Mouse (Mus musculus) urinary bladder, adult 18-20 months (tissue): ENCODE measurements around the gene Krt20.

Experiments
- DNase-seq, 2 experiments: peaks; one replicate each; pipeline ENCODE4 v3.0.0; 2022; ENCODE audit warnings: low spot score in 2 of 2, mixed read lengths in 2 of 2

The Krt20 gene

DNA sequence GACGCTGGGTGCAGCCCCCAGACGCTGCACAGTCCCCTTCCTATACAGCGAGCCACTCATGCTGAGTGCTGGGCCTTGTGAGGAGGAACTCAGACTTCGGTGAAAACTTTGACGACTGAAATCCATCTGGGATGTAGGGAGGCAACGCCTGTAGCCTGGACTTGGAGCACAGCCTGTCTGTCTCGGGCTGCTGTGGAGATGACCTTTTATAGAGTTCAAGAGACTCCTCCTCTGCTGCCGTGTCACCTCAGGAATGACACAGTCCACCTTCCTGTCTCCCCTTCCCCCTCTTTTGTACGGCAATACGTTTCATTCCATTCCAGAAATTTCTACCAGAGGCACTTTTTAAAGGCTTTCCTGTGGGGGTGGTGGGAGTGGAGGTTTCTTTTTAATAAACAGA, at the start of gene Krt20:
Gene Krt20 (minus strand): TSS at position 179 of the 400 bp plus-strand sequence.
- no peak for DNase-seq

DNA sequence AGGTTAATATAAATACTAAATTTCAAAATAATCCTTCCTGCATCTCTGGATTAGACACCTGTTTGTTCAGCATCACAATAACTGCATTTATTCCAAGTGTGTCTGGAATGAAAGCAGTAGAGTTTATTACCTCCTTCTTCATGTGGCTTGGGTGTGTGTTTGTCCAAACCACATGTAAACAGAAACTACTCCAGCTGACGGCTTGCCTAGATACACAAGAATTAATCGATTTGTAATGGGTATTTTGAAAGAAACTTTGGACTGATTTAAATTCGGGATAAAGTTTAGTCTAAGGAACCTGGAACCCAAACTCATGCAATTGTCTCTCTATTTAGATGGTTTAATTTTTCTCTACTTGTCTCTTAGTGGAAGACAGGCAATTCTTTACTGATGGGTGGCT, 37.0 kb upstream of the Krt20 start:
- DNase-seq = no peak

DNA sequence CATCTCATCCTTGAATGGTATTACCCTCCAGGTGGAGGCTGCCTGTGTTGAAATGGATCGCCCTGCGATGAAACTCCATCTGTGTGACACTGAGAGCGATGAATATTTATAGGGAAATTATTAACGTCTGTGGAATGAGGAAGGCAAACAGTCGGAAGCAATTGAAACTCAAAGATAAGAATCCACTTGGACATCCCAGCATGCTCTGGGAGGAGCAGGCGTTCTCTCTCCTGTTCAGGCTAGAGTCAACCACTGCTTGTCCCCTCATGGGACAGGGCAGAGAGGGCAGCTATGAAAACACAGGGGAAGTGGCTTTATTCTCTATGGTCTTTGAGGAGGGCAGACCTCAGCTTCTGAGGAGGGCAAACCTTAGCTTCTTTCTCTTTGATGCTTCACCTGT, 35.5 kb upstream of the Krt20 start:
- DNase-seq = no peak

DNA sequence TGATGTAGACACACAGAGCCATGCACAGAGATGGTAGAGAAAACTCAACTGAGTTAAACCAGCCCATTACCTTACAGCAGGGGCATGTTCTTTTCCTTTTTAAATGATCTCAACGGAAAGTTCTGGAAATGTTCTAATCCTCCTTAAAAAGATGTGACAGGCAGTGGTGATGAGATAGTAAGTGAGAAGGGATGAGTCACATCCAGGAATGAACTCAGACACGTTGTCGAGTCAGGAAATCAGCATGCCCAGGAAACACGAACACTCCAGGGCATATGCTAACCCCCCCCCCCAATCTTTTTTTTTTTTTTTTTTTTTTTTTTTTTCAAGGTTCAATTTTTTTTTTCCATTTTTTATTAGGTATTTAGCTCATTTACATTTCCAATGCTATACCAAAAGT, 34.5 kb upstream of the Krt20 start:
- no peak for DNase-seq

DNA sequence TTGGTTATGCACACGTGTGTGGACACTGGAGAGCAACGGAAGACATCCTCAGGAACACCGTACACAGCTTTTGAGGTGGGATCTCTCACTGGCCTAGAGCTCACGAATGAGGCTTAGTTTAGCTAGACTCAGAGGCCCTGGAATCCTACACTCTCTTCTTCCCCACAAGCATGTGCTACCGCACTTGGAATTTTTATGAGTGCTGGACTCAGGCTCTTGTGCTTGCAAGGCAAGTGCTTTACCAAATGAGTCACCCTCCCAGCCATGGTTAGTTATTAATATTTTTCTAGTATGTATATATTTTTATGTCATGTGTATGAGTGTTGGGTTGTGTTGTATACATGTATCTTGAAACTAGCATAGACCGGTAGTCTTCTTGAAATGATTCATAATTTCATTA, 34.0 kb upstream of the Krt20 start:
- DNase-seq = no peak

DNA sequence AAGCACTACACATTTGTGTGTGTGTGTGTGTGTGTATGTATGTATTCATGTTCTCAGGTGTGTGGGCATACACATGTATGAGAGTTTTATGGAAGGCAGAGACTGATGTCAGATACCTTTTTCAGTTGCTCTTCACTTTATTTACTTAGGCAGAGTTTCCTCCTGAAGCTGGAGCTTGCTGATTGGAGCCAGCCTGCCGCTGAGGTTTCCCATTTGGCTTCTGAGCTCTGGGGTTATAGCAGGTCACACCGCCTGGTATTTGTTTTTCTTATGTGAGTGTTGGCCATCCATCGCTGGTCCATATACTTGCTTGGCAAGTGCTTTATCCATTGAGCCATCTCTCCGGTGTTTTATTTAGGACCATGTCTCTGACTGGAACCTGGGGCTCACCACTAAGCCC, 31.3 kb upstream of the Krt20 start:
- DNase-seq = no peak

DNA sequence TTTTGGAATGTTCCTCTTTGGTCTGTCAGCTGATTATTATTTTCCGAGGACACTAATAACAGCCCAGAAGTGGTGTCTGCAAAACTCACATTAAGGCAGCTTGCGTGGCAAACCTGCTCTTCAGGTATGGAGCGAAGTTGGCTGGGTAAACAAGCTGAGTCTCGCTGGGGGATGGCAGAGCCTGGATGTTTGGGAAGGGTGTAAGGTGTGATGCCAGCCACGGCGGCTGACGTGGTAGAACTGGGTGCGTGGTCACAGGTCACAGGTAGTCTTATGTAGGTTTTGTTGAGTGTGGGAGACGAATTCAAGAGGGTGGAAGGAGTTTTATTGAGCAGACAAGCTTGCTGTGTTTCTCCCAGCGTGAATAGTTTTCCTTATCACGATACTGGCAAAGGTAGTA, 30.6 kb upstream of the Krt20 start:
- peak in 1 of 2 experiments; percentile 74 for DNase-seq

DNA sequence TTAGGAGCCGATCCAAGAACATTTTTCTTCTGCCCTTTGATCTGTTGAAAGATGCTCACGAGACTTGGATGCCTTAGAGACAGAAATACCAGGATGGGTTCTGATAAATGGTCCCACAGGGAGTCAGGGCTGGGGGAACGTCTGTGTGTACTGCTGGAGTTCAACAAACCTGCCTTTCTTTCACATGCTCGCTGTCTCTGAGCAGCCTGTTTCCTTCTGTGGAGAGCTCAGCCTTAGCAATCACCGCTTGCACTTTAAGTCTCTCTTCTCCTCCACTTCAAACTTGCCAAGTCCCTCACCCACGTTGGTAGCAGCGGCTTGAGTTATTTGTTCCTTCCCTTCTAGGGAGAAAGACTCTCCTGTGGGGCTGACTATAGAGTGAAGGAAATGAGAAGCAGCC, 28.4 kb upstream of the Krt20 start:
- DNase-seq = no peak

DNA sequence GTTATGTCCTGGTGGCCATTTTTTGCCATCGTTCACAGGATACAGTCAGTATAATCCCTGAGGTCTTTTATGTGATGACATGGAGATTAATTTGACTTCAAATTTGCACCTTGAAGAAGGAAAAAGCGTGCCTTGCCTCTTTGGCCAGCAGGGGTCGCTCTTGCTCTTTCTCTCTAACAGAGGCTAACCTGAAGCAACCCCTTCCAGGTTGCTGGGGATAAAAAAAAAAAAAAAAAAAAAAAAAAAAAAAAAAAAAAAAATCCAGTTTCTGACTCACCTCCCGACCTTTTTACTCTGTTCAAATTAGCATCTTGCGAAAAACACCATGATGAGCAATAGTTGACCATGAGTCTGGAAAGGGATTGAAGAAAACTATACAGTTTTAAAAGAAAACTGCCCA, 26.9 kb upstream of the Krt20 start:
- peak; percentile 58 to 72 for DNase-seq

DNA sequence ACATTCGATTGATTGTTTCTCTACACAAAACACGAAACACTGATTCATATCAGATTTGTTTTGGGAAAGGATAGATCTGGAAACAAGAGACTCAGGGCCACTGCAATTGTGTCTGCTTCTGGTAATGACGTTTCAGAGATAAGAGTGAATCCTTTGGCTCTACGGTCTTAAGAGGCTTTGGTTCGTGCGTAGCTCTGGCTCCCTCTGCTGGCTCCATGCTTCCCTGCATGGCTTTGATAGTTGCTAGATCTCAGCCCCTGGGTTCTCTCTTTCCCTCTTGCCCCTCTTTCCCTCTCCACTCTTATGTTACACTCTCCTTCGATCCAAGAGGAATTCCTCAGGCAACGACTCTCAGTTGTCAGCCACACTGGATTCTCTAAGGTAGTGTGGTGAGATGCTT, 25.2 kb upstream of the Krt20 start:
- DNase-seq = peak; percentile 39 to 57

DNA sequence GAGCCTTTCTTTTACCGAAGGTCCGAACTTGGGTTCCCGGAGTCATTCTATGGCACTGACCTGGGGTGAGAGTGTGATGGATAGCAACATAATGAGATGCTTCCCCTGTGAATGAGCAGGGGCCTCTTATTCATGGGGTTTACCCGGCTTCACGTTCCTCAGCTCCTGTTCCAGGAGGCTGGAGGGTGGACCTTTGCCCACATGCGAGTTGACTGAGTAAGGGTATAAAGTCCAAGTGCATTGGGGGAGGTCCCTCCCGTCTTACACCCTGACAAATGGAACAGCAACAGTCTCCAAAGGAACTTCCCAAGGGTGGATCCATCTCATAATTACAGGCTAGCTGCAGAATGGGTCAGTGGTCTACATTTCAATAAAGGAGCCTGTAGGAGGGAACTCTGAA, 23.8 kb upstream of the Krt20 start:
- DNase-seq = no peak

DNA sequence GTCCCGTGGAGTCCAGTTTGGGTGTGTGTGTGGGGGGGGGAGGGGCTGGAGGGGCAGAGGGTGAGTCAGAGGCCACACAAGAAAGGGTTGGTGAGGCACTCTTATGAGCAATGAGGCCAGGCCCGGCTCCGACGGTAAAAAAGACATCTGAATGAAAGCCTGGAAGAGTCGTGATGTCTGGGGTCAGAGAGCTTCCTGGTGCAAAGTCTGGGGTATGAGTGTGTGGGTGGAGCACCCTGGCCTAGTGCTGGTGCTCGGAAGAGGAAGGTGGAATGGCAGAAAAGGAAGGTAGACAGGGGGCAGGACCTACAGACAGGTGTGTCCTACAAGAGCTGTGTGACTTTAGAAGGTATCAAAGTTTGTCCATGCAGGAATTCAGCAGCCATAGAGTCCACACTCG, 20.9 kb upstream of the Krt20 start:
- DNase-seq = no peak

DNA sequence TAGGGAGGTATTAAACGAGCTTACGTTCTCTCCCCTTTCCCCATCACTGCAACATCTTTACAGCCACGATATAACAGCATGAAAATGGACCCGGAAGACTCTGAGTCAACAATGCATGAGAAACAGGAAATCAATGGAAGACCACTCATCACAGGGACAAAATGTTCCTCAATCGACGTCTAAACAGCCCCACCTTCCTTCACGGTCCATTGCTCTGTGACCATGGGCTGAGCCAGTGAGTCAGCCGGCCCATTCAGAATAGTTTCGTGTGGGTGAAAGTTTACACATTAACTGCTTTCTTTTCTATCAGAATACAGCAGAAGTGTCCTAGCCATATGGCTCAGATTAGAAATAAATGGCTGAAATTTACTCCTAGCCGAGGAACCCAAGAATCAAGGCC, 16.8 kb upstream of the Krt20 start:
- no peak for DNase-seq

DNA sequence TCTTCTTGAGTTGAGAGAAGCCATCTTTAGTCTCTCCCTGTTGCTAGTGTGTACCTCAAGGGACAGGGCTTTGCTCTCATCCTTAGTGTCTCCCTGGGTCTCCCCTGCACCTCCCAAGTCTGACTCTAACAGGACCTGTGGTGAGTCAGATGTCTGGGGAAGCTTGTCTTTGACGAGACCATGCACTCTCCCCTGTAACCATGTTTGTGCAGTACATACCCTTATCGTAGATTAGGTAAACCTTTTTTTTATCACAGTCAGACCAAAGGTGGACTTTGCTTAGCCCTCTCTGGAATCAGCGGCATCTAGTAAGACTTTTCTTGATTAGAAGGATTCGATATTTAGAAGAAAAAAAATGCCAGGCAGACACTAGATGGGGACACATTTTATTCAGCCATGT, 16.1 kb upstream of the Krt20 start:
- DNase-seq = peak in 1 of 2 experiments; percentile 45

DNA sequence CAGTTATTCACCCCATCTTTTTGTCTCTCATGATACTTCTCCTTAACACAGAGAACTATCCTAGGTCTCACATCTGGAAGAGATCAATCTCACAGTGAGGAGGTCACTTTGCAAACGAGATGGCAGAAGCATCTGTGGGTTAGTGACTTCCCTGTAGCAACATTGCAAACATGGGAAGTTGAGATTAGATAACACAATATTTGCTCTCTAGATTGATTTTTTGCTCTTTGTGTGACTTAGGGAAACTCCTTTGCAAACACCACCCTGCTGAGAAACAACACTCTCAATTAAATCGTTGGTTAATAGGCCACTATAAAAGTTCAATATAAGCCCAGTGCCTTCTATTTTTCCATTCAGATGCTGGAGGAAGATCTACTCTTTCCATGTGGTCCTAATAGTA, 10.8 kb upstream of the Krt20 start:
- DNase-seq = no peak

DNA sequence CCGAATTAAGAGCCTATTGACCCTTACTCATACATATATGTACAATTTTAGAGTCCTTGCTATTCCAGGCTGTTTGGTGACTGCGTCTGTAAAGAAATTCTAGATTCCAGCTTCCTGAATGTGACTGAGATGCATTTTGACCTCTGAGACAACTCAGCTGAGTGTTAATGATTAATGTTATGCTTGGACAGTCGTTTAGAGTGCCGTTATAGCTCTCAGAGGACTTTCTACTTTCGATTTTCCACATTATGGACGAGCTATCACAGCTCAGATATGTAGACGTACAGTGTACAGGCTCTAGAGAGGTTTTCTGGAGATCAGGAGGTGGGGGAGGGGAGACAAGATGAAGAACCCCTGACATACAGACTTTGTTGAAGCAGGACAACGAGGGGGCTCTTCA, 3.3 kb upstream of the Krt20 start:
- DNase-seq = no peak

DNA sequence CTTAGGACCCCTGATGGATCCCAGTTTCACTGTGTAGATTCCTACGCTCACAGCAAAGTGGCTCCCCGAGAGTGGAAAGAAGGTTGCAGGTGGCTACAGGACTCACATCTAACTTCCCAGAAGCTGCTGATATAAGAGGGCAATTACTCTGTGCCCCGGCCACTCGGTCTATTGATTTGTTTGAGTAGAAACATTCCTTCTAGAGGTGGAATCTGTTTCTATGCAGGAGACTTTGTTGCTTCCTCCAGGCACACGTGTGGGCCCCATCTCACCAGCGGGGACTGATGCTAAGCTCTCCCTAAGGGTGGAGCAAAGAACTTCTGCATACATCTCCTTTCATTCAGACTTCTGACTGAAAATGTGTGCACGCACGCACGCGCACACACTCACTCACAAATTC, 1.5 kb upstream of the Krt20 start:
- no peak for DNase-seq

DNA sequence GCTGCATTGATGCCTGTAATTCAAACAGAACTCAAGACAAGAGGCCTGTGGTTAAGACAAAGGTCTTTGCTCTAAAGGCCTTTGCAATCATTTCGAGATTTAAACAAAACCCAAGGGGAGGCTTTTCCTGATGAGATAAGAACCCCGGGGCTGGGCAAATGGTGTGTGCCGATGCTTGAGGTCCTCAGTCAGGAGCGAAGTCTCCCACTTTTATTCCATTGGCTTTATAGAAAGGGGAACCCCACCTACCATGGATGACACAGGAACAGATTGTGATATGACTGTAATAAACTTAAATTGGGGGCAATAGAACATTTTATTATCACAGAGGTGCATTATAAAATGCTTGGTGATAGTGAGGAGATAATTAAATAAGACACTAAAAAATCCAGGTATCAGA, 1.3 kb downstream of the Krt20 start:
- DNase-seq = no peak

DNA sequence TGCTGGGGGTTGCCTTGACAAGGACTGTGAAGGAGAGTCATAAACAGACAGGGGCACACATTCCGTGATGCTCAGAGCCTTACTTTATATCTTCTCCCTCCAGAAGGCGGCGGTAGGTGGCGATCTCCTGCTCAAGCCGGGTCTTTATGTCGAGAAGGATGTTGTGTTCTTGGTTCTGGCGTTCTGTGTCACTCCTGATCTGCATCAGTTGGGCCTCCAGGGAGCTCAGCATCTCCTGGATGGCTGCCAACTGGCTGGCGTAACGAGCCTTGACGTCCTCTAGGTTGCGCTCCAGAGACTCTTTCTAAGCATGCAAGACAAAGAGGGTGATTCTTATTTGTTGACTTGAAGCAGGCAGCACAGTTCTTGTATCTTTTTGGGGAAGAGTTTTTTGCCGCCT, 7.3 kb downstream of the Krt20 start:
- DNase-seq = no peak

DNA sequence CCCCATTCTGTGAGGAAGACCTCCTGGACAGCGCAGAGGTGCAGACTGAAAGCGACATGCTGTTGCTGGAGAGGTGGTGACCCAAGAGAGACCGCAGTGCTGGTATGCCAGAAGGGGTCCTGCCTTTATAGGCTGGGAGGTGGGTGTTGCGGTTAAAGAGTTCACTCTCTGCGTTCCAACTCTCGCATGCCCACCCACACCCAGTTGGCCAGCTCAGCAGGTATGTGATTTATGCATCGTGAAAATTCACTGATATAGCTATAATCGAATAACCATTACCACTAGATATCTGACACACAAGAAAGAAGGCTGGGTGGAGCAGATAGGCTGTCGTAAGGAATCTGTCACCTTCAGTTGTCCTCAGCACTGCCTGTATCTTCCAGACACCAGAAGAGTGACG, 15.8 kb downstream of the Krt20 start, which contains the start of gene Krt12:
Gene Krt12 (minus strand): TSS at position 101 of the 400 bp plus-strand sequence.
- DNase-seq = no peak

DNA sequence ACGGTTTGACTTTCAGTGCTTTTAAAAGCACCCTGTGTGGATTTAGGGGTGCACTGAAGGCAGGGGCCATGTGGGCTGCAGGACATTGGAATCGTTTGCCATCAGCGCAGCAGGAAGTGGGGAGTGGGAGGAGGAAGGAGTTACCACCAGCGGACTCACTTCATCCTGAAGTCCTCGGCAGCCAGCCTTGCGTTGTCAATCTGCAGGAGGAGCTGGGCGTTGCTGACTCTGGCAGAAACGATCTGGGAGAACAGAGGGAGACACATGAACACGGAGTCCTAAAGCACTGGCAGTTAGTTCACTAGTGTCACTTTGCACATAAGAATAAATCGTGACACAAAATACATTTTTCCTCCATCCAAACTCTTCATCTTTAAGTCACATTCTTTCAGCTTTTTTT, 17.4 kb downstream of the Krt20 start:
- DNase-seq = no peak

DNA sequence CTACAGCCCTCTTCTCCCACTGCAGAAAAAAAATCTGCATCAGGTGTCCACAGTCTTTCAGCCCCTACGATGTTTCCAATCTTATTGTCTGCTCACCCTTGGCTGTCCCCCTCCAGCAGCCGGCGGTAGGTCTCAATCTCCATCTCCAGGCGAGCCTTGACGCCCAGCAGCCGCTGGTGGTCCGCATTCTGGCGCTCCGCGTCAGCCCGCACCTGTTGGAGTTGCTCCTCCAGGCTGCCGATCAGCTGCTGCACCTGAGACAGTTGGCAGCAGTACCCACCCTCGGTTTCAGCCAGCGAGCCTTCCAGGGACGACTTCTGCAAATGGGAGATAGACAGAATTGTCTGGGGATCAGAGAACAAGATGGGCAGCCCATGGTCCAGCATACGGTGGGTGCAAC, 20.1 kb downstream of the Krt20 start:
- DNase-seq = no peak

DNA sequence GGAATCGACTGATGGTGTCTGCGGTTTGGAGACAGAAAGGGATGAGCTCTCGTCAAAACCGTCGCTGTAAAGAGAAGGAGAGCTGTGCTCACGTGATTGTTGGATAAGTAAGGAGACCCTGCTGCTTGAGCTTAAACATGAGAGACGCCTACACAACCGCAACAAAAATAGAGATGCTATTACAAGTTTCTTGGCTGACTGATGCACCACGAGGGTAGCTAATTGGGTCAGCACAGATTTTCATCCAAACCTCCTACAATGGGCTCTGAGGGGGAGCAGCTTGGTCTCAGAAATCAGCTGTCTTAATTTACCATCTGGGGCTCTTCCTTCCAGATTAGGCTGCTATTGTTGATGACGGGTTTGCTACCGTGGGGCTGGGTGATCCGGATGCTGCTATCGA, 21.0 kb downstream of the Krt20 start:
- DNase-seq = no peak

DNA sequence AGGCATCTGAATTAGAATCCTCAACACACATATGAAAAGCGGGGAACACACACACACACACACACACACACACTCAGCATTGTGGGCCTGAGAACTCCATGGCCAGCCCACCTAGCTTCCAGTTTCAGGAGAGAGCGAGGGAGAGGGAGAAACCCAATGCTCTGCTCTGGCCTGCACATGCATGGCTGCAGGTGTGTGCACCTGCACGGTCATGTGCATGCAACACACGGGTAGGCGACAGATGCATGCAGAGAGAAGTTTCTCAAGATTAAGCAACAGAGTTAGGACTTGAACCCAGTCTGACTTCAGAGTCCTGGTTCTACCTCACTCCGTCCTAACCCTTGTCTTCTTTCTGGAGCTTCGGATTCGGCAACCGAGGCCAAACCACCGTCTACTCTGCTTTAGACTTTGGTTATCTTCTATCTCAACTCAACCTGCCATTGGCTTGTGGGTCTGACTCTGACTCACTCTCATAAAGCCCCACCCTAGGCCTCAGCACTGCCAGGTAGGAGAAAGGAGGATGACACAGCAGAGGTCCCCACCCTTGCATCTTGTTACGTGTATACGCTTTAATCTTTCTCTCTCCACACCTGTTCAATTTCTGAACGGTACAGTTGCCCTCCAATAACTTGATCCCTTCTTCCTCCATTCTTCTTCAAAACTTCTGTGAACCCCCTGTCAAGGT, 23.3 kb downstream of the Krt20 start:
- no peak for DNase-seq
